Mouse (Mus musculus) testis, adult 2 months (tissue): Measurements from ENCODE around the gene Gm9195. TPM values are rescaled to one million over a fixed set of nuclear protein-coding genes. Genes with fewer than 3 reads are reported as not detected.

Experiments used
- H3K27ac ChIP-seq: fragments of 200-500 bp; 2 replicates; pipeline ENCODE4 v1.5.1; 2012; ENCODE audit warnings: low read depth, low read length; ENCODE audit not compliant: control insufficient read depth, insufficient read depth
- H3K27me3 ChIP-seq: fragments of 200-500 bp; 2 replicates; pipeline ENCODE4 v1.6.1; 2012; ENCODE audit warnings: mild to moderate bottlenecking, low read length, moderate library complexity; ENCODE audit not compliant: control insufficient read depth, insufficient read depth
- H3K36me3 ChIP-seq: fragments of 200-500 bp; 2 replicates; pipeline ENCODE4 v1.6.1; 2012; ENCODE audit warnings: mild to moderate bottlenecking, low read length; ENCODE audit not compliant: control insufficient read depth, insufficient read depth
- H3K4me1 ChIP-seq: fragments of 200-500 bp; 2 replicates; pipeline ENCODE4 v1.6.1; 2012; ENCODE audit warnings: low read length; ENCODE audit not compliant: control insufficient read depth, insufficient read depth
- H3K4me3 ChIP-seq: fragments of 200-500 bp; 2 replicates; pipeline ENCODE4 v1.5.1; 2012; ENCODE audit warnings: low read depth, mild to moderate bottlenecking, low read length, moderate library complexity, mixed read lengths; ENCODE audit not compliant: control insufficient read depth
- CTCF ChIP-seq: fragments of 200-500 bp; IDR thresholded peaks from 2 replicates; pipeline ENCODE4 v1.5.1; 2012; ENCODE audit warnings: low read depth, mild to moderate bottlenecking, inconsistent platforms, low read length, moderate library complexity; ENCODE audit not compliant: control insufficient read depth, insufficient read depth, insufficient replicate concordance
- POLR2A ChIP-seq: fragments of 200-500 bp; IDR thresholded peaks from 2 replicates; pipeline ENCODE4 v1.6.1; 2012; ENCODE audit warnings: low read depth, mild to moderate bottlenecking, inconsistent platforms, low read length, moderate library complexity; ENCODE audit not compliant: control insufficient read depth
- polyA plus RNA-seq: library from polyadenylated mRNA; depleted of rRNA; stranded (reverse); fragments of >200 nt; gene quantifications from 2 replicates; pipeline ENCODE4 v1.2.3, GENCODE M21; 2012; rRNA removed

Gm9195 gene
- polyA plus RNA-seq: 0.02 and 0.04 TPM in 2 replicates

GRCm38 (mm10) chr14:72491738-72492137, at the start of gene Gm9195:
Gm9195 (minus strand) TSS chr14:72491838.
- Histone ChIP-seq H3K4me3 (no peak within 1 kb of the TSS), H3K27ac (no peak within 1 kb of the TSS), H3K4me1 (no peaks in the 10 kb centered on the region), H3K36me3 (no peaks in the 10 kb centered on the region), H3K27me3 (no peaks in the 10 kb centered on the region)
- TF ChIP-seq POLR2A (no peak), CTCF (no peak)

- H3K4me1 ChIP-seq: peaks cover 9% of the 10 kb centered on the region
- no peaks in the 10 kb centered on the region for H3K27me3 ChIP-seq
- no peak overlapping the region for H3K4me3 ChIP-seq
- H3K36me3 ChIP-seq: no peaks in the 10 kb centered on the region
- no peak overlapping the region for H3K27ac ChIP-seq
- no peak for TF ChIP-seq CTCF
- no peak for TF ChIP-seq POLR2A
Observed at GRCm38 (mm10) chr14:72536392-72537017, 44.9 kb upstream of the Gm9195 start.

- Histone ChIP-seq H3K36me3 (no peaks in the 10 kb centered on the region), H3K27ac (no peak overlapping the region), H3K4me3 (no peak overlapping the region), H3K4me1 (peaks cover 9% of the 10 kb centered on the region), H3K27me3 (no peaks in the 10 kb centered on the region)
- TF ChIP-seq POLR2A (no peak), CTCF (no peak)
Observed at GRCm38 (mm10) chr14:72533862-72534261, 42.2 kb upstream of the Gm9195 start.

GRCm38 (mm10) chr14:72532028-72532917, 40.6 kb upstream of the Gm9195 start:
- Histone ChIP-seq H3K27me3 (no peaks in the 10 kb centered on the region), H3K4me3 (peak overlapping the region; percentile 62), H3K4me1 (peaks cover 9% of the 10 kb centered on the region), H3K27ac (no peak overlapping the region), H3K36me3 (no peaks in the 10 kb centered on the region)
- peak; percentile 22; the same call in 1 of the 2 replicates for TF ChIP-seq CTCF
- no peak for TF ChIP-seq POLR2A

GRCm38 (mm10) chr14:72527126-72527525, 35.5 kb upstream of the Gm9195 start:
- Histone ChIP-seq H3K4me3 (no peak overlapping the region), H3K36me3 (no peaks in the 10 kb centered on the region)
- TF ChIP-seq POLR2A: no peak
- TF ChIP-seq CTCF: no peak

DNA sequence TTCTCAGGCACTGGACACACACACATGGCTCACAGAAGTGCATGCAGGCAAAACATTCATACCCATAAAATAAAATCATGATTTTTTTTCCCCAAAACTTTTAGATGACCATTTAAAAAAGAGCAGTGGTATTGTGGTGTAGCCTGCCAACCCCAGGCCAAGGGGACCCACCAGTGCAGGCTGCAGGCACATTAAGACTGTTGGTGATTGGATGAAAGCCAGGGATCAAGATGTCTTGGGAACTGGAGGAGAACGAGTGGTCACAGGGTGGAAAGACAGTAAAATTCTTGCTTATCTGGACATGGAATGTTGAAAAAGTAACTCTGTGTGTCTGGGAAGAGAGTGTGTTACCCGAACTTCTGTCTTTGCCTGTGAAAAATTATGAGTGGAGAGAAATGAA, 27.9 kb upstream of the Gm9195 start:
- TF ChIP-seq POLR2A (no peak), CTCF (no peak)
- H3K36me3 ChIP-seq: no peaks in the 10 kb centered on the region
- no peak overlapping the region for H3K27ac ChIP-seq
- no peaks in the 10 kb centered on the region for H3K4me1 ChIP-seq
- H3K4me3 ChIP-seq: no peak overlapping the region
- no peaks in the 10 kb centered on the region for H3K27me3 ChIP-seq

More at GRCm38 (mm10) chr14:72527126-72527525, 35.5 kb upstream of the Gm9195 start:
- Histone ChIP-seq H3K27ac (no peak overlapping the region), H3K27me3 (no peaks in the 10 kb centered on the region), H3K4me1 (peaks cover 5% of the 10 kb centered on the region; the same call in 1 of the 2 replicates)

- Histone ChIP-seq H3K4me1 (no peaks in the 10 kb centered on the region), H3K27me3 (no peaks in the 10 kb centered on the region), H3K36me3 (no peaks in the 10 kb centered on the region), H3K4me3 (no peak overlapping the region), H3K27ac (no peak overlapping the region)
- TF ChIP-seq CTCF (no peak), POLR2A (no peak)
Observed at GRCm38 (mm10) chr14:72518786-72519185, 27.1 kb upstream of the Gm9195 start.
